Mouse (Mus musculus) olfactory bulb, adult 2 months (tissue): Measurements from ENCODE around the gene Disp3. TPM values are rescaled to one million over a fixed set of nuclear protein-coding genes. Genes with fewer than 3 reads are reported as not detected.

ENCODE experiments used
- H3K27ac ChIP-seq: fragments of 200-500 bp; 2 replicates; pipeline ENCODE4 v1.5.1; 2012; ENCODE audit warnings: low read depth, low read length; ENCODE audit not compliant: insufficient read depth
- H3K4me1 ChIP-seq: fragments of 200-500 bp; 2 replicates; pipeline ENCODE4 v1.6.1; 2012; ENCODE audit warnings: low read length; ENCODE audit not compliant: control insufficient read depth, insufficient read depth
- H3K4me3 ChIP-seq: fragments of 200-500 bp; 2 replicates; pipeline ENCODE4 v1.5.1; 2012; ENCODE audit warnings: mild to moderate bottlenecking, low read depth, low read length, moderate library complexity; ENCODE audit not compliant: insufficient read depth
- CTCF ChIP-seq: fragments of 200-500 bp; IDR thresholded peaks from 2 replicates; pipeline ENCODE4 v1.5.1; 2012; ENCODE audit warnings: low read depth, mild to moderate bottlenecking, low read length, moderate library complexity; ENCODE audit not compliant: insufficient read depth
- POLR2A ChIP-seq: fragments of 200-500 bp; IDR thresholded peaks from 2 replicates; pipeline ENCODE4 v1.6.1; 2012; ENCODE audit warnings: mild to moderate bottlenecking, low read depth, low read length, moderate library complexity; ENCODE audit not compliant: insufficient read depth
- WGBS: fragments of 180-500 bp; shearing (Covaris S2); methylation state at CpG from one replicate; pipeline ENCODE4 v1.1.7; 2018; 5-methylcytosine and 5-hydroxymethylcytosine counted together
- polyA plus RNA-seq: library from polyadenylated mRNA; stranded (reverse); fragments of >200 nt; gene quantifications from 2 replicates; pipeline ENCODE4 v1.2.4, GENCODE M21; 2012; ENCODE audit warnings: low replicate concordance; ENCODE audit not compliant: missing spikeins, insufficient read depth, insufficient read length

Disp3 gene
- polyA plus RNA-seq: not detected in 2 replicates

GRCm38 (mm10) chr4:148287476-148288054 lies at the start of gene Disp3:
Disp3 (minus strand) TSS chr4:148287965.
- Histone ChIP-seq H3K4me1 (peaks cover 41% of the 10 kb centered on the region), H3K27ac (no peak within 1 kb of the TSS), H3K4me3 (peak within 1 kb of the TSS; percentile 86)
- under 1% methylated on average over 52 of the region's 54 CpGs for whole genome bisulfite sequencing
- TF ChIP-seq POLR2A: peak; percentile 54; the same call in 1 of the 2 replicates
- TF ChIP-seq CTCF: no peak

- Histone ChIP-seq H3K27ac (no peak overlapping the region), H3K4me1 (peaks cover 14% of the 10 kb centered on the region), H3K4me3 (no peak overlapping the region)
- WGBS: 92% methylated on average over 2 of the region's 2 CpGs
- TF ChIP-seq CTCF (no peak), POLR2A (no peak)
These were observed 42.5 kb upstream of the Disp3 start for GRCm38 (mm10) chr4:148330269-148330668.

DNA sequence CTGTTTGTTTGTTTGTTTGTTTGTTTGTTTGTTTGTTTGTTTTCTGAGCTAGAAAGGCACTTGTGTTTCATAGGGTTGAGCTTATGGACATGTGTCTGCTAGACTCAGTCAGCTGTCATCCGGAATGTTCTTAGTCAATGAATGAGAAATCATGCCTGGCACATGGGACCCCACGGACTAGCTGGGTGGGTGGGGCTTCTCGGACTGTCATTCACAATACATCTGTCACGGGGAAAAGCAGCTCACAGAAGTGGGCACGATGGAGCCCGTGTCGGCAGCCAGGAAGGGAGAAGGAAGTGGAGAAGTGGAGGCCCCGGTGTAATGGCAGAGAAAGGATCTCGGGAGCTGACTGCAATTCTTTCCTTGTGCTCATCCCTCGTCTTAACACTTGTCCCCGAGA lies 41.7 kb upstream of the Disp3 start:
- TF ChIP-seq CTCF (no peak), POLR2A (no peak)
- H3K27ac ChIP-seq: no peak overlapping the region
- peaks cover 21% of the 10 kb centered on the region for H3K4me1 ChIP-seq
- WGBS: 74% methylated on average over 11 of the region's 11 CpGs
- no peak overlapping the region for H3K4me3 ChIP-seq

- Histone ChIP-seq H3K4me1 (peaks cover 22% of the 10 kb centered on the region), H3K4me3 (no peak overlapping the region), H3K27ac (no peak overlapping the region)
- no peak for TF ChIP-seq CTCF
- no peak for TF ChIP-seq POLR2A
- WGBS: 96% methylated on average over 1 of the region's 1 CpGs
These were observed 40.5 kb upstream of the Disp3 start for GRCm38 (mm10) chr4:148328237-148328636.

- H3K4me3 ChIP-seq: no peak overlapping the region
- no peak overlapping the region for H3K27ac ChIP-seq
- peaks cover 22% of the 10 kb centered on the region for H3K4me1 ChIP-seq
- TF ChIP-seq POLR2A (no peak), CTCF (no peak)
- 8% methylated on average over 19 of the region's 19 CpGs for WGBS
These were observed 39.7 kb upstream of the Disp3 start for GRCm38 (mm10) chr4:148327266-148327997.

- WGBS: 51% methylated on average over 8 of the region's 8 CpGs
- TF ChIP-seq CTCF: no peak
- TF ChIP-seq POLR2A: no peak
- H3K27ac ChIP-seq: no peak overlapping the region
- H3K4me3 ChIP-seq: no peak overlapping the region
- peaks cover 22% of the 10 kb centered on the region for H3K4me1 ChIP-seq
These were observed 39.0 kb upstream of the Disp3 start for GRCm38 (mm10) chr4:148326791-148327190.

GRCm38 (mm10) chr4:148325951-148326350 lies 38.2 kb upstream of the Disp3 start:
- 92% methylated on average over 3 of the region's 3 CpGs for WGBS
- H3K4me3 ChIP-seq: no peak overlapping the region
- H3K4me1 ChIP-seq: peaks cover 22% of the 10 kb centered on the region
- no peak for TF ChIP-seq CTCF
- TF ChIP-seq POLR2A: no peak
- no peak overlapping the region for H3K27ac ChIP-seq

DNA sequence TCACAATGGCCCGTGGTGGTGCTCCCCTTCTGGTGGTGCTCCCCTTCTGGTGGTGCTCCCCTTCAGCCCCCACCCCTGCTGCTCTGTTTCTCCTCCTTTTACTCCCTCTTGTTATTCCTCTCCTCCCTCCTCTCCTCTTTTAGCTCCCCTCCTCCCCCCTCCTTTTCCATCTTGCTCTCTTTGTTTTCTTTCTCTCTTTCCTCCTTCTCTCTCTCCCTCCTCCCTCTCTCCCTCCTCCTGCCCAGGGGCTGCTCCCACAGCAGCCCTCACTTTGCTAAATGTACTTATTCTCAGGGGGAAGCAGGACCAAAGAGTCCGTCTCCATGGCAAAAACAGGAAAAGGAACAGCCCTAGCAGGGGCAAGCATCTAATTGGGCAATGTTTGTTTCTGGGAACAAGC lies 37.3 kb upstream of the Disp3 start:
- H3K4me1 ChIP-seq: peaks cover 22% of the 10 kb centered on the region
- no peak for TF ChIP-seq CTCF
- no peak for TF ChIP-seq POLR2A
- H3K4me3 ChIP-seq: no peak overlapping the region
- 23% methylated on average over 2 of the region's 2 CpGs for WGBS
- no peak overlapping the region for H3K27ac ChIP-seq

- Histone ChIP-seq H3K27ac (no peak overlapping the region), H3K4me1 (peaks cover 23% of the 10 kb centered on the region), H3K4me3 (no peak overlapping the region)
- no peak for TF ChIP-seq CTCF
- no peak for TF ChIP-seq POLR2A
- WGBS: 59% methylated on average over 10 of the region's 10 CpGs
These were observed 34.4 kb upstream of the Disp3 start for GRCm38 (mm10) chr4:148322152-148322551.

GRCm38 (mm10) chr4:148319366-148319765 lies 31.6 kb upstream of the Disp3 start:
- Histone ChIP-seq H3K27ac (no peak overlapping the region), H3K4me3 (no peak overlapping the region), H3K4me1 (peaks cover 23% of the 10 kb centered on the region)
- WGBS: 43% methylated on average over 12 of the region's 12 CpGs
- TF ChIP-seq POLR2A: no peak
- TF ChIP-seq CTCF: no peak
